Comparison of ENCODE assay signal across 12 mouse cellular contexts in the genomic region with DNA sequence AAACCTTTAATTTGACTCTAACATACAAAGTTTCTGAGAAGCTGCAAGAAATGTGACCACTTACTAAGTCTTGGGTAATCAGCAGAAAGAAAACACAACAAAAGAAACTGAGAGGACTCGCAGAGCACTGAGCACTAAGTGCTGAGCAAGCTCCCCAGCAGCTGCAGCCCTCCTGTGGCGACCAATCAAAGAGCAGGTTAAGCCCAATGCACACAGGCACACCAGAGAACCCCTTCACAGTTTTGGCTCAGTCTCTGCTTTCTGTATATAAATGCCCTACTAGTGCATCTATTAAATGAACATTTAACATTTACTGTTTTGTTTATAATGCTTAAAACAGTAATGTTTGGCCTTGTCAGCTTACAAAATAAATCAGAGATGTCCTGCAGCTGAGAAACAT.
"Had no signal": no experiment of that assay in that cellular context is flagged by ENCODE, and none has a peak within 500 bp of the region (broad histone marks: within the 10 kb centered on the region; RNA-seq: fewer than 3 reads in every experiment).

No protein-coding gene starts in this region.

- H3K27me3 ChIP-seq: limb, embryonic 12.5 days; liver, embryonic 13.5 days had no signal

- H3K4me3 ChIP-seq: limb, embryonic 12.5 days; liver, embryonic 13.5 days had no signal

- H3K4me1 ChIP-seq: limb, embryonic 12.5 days; liver, embryonic 13.5 days had no signal

- H3K27ac ChIP-seq: kidney, postnatal 0 days; limb, embryonic 12.5 days; liver, embryonic 13.5 days; stomach, postnatal 0 days had no signal

- H3K4me2 ChIP-seq: limb, embryonic 12.5 days; liver, embryonic 13.5 days had no signal

- H3K36me3 ChIP-seq: limb, embryonic 12.5 days; liver, embryonic 13.5 days had no signal

- ATAC-seq: midbrain, embryonic 16.5 days had no signal

- DNase-seq: kidney, adult 11 months; kidney, adult 9 months; kidney, postnatal 36 days; liver; liver, embryonic 13.5 days; lung, adult 18-20 months; lung, postnatal 36 days; thymus, postnatal 25 days had no signal

- H3K9me3 ChIP-seq: limb, embryonic 12.5 days; liver, embryonic 13.5 days had no signal

- H3K9ac ChIP-seq: limb, embryonic 12.5 days; liver, embryonic 13.5 days had no signal
